Mouse (Mus musculus): ENCODE measurements around the gene Tle2. TPM values are rescaled to one million over a fixed set of nuclear protein-coding genes. Genes with fewer than 3 reads are reported as not detected.

The Tle2 gene
- polyA plus RNA-seq, 1 experiment from 2014 or later: 3.0 TPM

DNA sequence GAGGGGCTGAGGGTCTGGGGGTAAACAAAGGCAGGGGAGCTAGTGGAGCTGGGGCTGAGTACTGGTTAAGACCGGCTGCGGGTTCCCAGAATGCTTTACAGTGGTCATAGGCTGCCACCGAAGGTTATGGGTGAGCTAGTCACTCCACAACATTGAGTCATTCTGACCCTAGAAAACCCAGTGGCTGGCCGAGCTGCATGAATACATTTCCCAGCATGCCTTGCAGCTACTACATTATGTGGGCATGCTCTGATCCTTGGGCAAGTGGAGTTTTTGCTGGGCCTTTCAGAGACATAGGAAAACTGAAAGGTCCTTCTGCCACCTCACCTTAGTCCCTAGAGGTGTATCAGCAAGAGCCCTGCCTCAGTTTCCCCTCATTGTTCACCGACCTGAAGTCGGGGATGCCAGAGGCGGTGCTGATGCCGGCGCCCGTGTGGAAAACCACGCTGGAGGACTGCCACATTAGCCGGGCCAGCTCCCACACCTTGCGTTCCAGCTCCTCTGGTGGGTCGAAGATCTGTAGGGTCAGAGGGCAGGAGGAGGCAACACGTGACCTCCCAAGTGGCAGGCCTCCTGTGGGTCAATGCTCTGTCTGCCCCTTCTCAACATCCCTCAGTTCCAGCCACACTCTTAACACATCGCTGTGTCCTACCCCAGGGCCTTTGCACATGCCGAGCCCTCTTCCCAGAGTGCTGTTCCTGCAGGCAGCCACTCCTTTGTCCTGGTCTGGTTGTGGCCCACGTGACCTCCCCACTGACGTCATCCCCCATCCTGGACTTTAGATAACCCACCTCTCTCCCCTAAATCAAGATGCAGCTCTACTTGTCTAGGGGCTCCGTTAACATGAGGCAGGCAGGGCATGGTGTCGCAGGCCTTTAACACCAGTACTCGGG, 52.0 kb downstream of the Tle2 start:
- Histone ChIP-seq H3K9me3 (ENCODE audit: control insufficient read depth) (no peaks in the 10 kb centered on the region), H3K4me1 (replicated peaks; ENCODE audit: control insufficient read depth, insufficient read depth, low read length) (peaks cover 8% of the 10 kb centered on the region; the same call in 1 of the 2 replicates), H3K4me2 (replicated peaks; ENCODE audit: low read depth) (peak overlapping the region; percentile 83), H3K27ac (ENCODE audit: low read depth, low read length) (peak overlapping the region; percentile 91; the same call in 1 of the 2 replicates), H3K9ac (ENCODE audit: low read depth, low read length) (peak overlapping the region; percentile 62), H3K4me3 (ENCODE audit: low read depth, low read length) (peak overlapping the region; percentile 72), H3K27me3 (replicated peaks; ENCODE audit: control insufficient read depth, insufficient read depth, low read length) (no peaks in the 10 kb centered on the region), H3K36me3 (ENCODE audit: control insufficient read depth, insufficient read depth) (peaks cover 23% of the 10 kb centered on the region)
- 83% methylated on average over 22 of the region's 22 CpGs for WGBS
- TF ChIP-seq CTCF (IDR thresholded peaks at IDR 0.05; ENCODE audit: low read depth): no peak
- peak; percentile 4 for ATAC-seq

DNA sequence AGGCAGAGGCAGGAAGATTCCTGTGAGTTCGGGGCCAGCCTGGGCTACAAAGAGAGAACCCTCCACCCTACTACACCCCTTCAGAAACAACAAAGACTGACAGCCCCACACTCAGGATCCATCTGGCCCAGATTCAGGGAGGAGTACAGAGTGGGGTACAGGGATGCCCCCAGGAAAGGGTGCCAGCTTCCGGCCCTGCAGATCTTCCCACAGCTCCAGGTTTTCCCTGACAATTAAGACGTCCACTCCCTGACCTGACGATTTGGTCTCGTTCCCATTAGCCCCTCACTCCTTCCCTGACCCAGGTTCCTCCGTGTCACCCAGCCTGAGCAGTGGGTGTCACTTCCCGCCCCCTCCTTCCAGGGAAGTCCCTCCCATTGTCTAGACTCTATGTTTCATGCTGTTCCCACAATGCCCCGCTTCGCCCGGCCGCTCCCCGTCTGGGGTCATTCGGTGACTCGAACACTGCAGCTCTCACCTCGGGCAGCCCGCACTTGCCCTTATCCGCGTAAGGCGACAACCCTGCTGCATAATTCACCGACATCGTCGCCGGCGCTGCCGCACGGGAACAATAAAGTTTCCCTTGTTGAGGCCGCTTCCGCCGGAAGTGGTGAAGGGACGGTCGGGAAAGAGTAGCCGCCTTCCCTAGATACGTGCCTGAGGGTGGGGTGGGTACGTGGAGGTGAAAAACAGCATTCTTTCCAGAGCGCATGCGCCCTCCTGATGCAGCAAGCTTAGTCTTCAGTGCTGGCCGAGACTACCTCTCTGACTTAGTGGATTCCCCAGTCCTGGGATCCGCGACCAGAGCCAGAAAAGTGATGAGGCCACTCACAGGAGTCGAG, 52.9 kb downstream of the Tle2 start, which contains the start of gene Sirt6:
Gene Sirt6, minus strand, starts transcription at position 804 of the 842 bp plus-strand sequence.
- H3K4me3 ChIP-seq (ENCODE audit: low read depth, low read length): peak within 1 kb of the TSS; percentile 72
- no peaks in the 10 kb centered on the region for H3K27me3 ChIP-seq (replicated peaks; ENCODE audit: control insufficient read depth, insufficient read depth, low read length)
- H3K4me1 ChIP-seq (replicated peaks; ENCODE audit: control insufficient read depth, insufficient read depth, low read length): peaks cover 8% of the 10 kb centered on the region; the same call in 1 of the 2 replicates
- H3K9ac ChIP-seq (ENCODE audit: low read depth, low read length): peak within 1 kb of the TSS; percentile 62
- H3K27ac ChIP-seq (ENCODE audit: low read depth, low read length): peak within 1 kb of the TSS; percentile 91
- 4% methylated on average over 40 of the region's 40 CpGs for WGBS
- peak; percentile 90 for ATAC-seq
- H3K36me3 ChIP-seq (ENCODE audit: control insufficient read depth, insufficient read depth): peaks cover 16% of the 10 kb centered on the region
- TF ChIP-seq CTCF (IDR thresholded peaks at IDR 0.05; ENCODE audit: low read depth): no peak
- no peaks in the 10 kb centered on the region for H3K9me3 ChIP-seq (ENCODE audit: control insufficient read depth)
- H3K4me2 ChIP-seq (replicated peaks; ENCODE audit: low read depth): peak within 1 kb of the TSS; percentile 83

DNA sequence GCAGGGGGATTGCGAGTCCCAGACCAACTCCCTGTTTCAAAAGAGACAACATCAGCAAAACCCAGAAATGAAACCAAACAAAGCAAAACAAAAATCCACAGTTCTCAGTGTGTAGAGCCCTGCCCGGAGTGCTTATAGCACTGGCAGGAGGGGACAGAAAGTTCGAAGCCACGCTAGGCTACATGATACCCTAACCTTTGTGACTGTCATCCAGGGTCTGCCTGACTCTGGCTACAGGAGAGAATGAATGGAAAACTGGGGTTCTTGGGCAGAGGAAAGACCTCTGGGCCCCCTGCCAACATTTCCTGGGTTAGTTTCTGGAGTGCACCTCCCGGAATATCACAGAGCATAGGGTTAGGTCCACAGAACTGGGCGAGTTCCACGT, 53.5 kb downstream of the Tle2 start:
- ATAC-seq: peak; percentile 26; the same call in 1 of the 2 replicates
- H3K4me1 ChIP-seq (replicated peaks; ENCODE audit: control insufficient read depth, insufficient read depth, low read length): peaks cover 8% of the 10 kb centered on the region; the same call in 1 of the 2 replicates
- peak overlapping the region; percentile 83 for H3K4me2 ChIP-seq (replicated peaks; ENCODE audit: low read depth)
- H3K27ac ChIP-seq (ENCODE audit: low read depth, low read length): peak overlapping the region; percentile 91
- WGBS: 45% methylated on average over 7 of the region's 7 CpGs
- H3K4me3 ChIP-seq (ENCODE audit: low read depth, low read length): peak overlapping the region; percentile 72
- no peak for TF ChIP-seq CTCF (IDR thresholded peaks at IDR 0.05; ENCODE audit: low read depth)
- no peaks in the 10 kb centered on the region for H3K9me3 ChIP-seq (ENCODE audit: control insufficient read depth)
- H3K9ac ChIP-seq (ENCODE audit: low read depth, low read length): peak overlapping the region; percentile 62; the same call in 1 of the 2 replicates
- H3K36me3 ChIP-seq (ENCODE audit: control insufficient read depth, insufficient read depth): peaks cover 10% of the 10 kb centered on the region; the same call in 1 of the 2 replicates
- H3K27me3 ChIP-seq (replicated peaks; ENCODE audit: control insufficient read depth, insufficient read depth, low read length): no peaks in the 10 kb centered on the region

DNA sequence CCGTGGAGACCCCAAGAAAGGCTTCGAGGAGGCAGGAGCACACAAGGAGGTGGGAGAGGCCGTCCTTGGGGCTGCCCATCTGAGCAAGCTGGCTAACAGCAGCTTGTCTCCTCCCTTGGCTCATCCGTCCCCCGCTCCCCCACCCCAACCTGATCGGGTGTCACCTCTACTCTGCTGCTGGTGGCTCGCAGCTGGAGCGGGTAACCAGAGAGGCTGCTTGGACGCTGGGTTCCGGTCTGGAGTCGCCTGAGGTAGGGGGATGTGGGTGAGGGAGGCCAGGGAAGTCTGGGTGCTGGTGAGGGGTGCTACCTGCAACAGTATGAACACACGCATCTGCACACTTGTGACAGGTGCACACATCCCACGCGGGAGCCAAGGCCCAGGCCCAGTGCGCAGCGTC, 54.0 kb downstream of the Tle2 start, which contains the start of gene Ankrd24:
Gene Ankrd24, plus strand, starts transcription at position 151 of the 400 bp plus-strand sequence.
- 81% methylated on average over 16 of the region's 16 CpGs for WGBS
- Histone ChIP-seq H3K4me1 (replicated peaks; ENCODE audit: control insufficient read depth, insufficient read depth, low read length) (peaks cover 8% of the 10 kb centered on the region; the same call in 1 of the 2 replicates), H3K9ac (ENCODE audit: low read depth, low read length) (peak within 1 kb of the TSS; percentile 62), H3K36me3 (ENCODE audit: control insufficient read depth, insufficient read depth) (peaks cover 10% of the 10 kb centered on the region; the same call in 1 of the 2 replicates), H3K9me3 (ENCODE audit: control insufficient read depth) (no peaks in the 10 kb centered on the region), H3K27me3 (replicated peaks; ENCODE audit: control insufficient read depth, insufficient read depth, low read length) (no peaks in the 10 kb centered on the region), H3K27ac (ENCODE audit: low read depth, low read length) (peak within 1 kb of the TSS; percentile 91), H3K4me3 (ENCODE audit: low read depth, low read length) (peak within 1 kb of the TSS; percentile 72), H3K4me2 (replicated peaks; ENCODE audit: low read depth) (peak within 1 kb of the TSS; percentile 83)
- no peak for ATAC-seq
- TF ChIP-seq CTCF (IDR thresholded peaks at IDR 0.05; ENCODE audit: low read depth): no peak

DNA sequence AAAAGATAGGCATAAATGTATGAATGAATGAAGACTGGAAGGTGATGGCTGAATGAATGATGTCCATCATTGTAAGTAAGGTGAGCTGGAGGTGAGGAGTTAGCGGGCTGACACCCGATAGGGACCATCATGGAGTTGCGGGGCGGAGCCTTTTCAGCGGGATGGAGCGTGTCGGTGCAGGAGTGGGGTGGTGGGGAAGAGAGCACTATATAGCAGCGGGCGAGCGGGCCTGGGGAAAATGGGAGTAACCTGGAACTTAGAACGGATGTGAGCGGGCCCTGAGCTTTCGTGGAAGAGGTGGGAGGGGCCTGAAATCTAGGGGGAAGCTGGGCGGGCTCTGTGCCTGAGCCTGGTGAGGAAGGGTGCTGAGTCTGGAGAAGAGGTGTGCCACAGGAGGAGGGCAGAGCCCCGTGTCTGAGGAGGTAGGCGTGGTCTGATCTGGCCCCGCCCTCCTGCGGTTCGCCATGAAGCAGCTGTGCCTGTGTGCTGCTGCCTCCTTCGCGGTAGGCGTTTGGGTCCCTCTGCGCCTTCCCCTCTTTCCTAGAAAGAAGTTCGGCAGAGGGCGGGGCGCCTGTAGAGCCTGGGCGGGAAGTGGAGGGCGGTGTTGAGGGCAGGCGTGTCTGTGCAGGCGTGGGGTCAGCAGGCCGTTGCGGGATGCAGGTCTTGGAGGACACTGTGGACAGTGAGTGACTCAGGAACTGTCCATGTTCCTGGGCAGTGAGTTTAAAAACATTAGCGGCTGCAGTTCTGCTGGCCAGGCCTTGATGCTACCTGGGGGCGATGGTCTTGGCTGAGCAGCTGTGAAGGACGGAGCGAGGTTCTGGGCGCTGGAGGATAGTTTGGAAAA, 59.1 kb downstream of the Tle2 start:
- H3K4me1 ChIP-seq (replicated peaks; ENCODE audit: control insufficient read depth, insufficient read depth, low read length): no peaks in the 10 kb centered on the region
- ATAC-seq: peak; percentile 88
- no peaks in the 10 kb centered on the region for H3K9me3 ChIP-seq (ENCODE audit: control insufficient read depth)
- no peaks in the 10 kb centered on the region for H3K27me3 ChIP-seq (replicated peaks; ENCODE audit: control insufficient read depth, insufficient read depth, low read length)
- H3K4me2 ChIP-seq (replicated peaks; ENCODE audit: low read depth): peak overlapping the region; percentile 72
- 0 out of 2 replicates have a peak overlapping the region, but pooled peaks have one; percentile 5 for H3K9ac ChIP-seq (ENCODE audit: low read depth, low read length)
- H3K36me3 ChIP-seq (ENCODE audit: control insufficient read depth, insufficient read depth): no peaks in the 10 kb centered on the region
- H3K27ac ChIP-seq (ENCODE audit: low read depth, low read length): no peak overlapping the region
- peak overlapping the region; percentile 39 for H3K4me3 ChIP-seq (ENCODE audit: low read depth, low read length)
- no peak for TF ChIP-seq CTCF (IDR thresholded peaks at IDR 0.05; ENCODE audit: low read depth)
- 4% methylated on average over 37 of the region's 37 CpGs for WGBS

Measured in intestine, postnatal 0 days (tissue).